Mouse (Mus musculus): ENCODE data around the gene Golph3. TPM values are rescaled to one million over a fixed set of nuclear protein-coding genes. Genes with fewer than 3 reads are reported as not detected.

Golph3 gene
- polyA plus RNA-seq, 1 experiment from 2014 or later: 85.1 TPM

- Histone ChIP-seq H3K4me2 (replicated peaks) (no peak overlapping the region), H3K27me3 (replicated peaks) (no peaks in the 10 kb centered on the region), H3K4me3 (replicated peaks) (no peak overlapping the region), H3K4me1 (replicated peaks) (no peaks in the 10 kb centered on the region), H3K9ac (no peak overlapping the region), H3K9me3 (no peaks in the 10 kb centered on the region), H3K27ac (no peak overlapping the region), H3K36me3 (peaks cover 12% of the 10 kb centered on the region; the same call in 1 of the 2 replicates)
- 94% methylated on average over 3 of the region's 3 CpGs for WGBS
- no peak for ATAC-seq
These were observed 25.7 kb downstream of the Golph3 start for GRCm38 (mm10) chr15:12346916-12347315.

DNA sequence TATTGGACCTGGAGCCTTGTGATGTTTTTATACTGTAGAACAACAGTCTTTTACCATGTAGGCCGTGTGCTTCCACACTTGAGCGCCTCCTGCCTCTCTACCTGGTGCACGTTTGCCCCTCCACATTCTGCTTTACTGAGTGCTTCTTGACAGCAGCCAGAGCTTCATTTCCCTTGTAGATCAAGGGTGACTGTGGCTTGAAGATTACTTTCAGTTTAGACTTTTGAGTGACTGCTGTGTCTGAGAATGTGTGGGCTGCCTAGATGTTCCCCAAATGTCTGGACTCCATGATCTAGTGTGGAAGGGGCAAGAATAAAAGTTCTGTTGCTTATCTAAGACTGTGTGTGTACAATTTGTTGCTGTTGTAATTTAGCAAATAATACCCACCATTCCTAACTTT, 27.7 kb downstream of the Golph3 start:
- WGBS: 89% methylated on average over 3 of the region's 3 CpGs
- no peak overlapping the region for H3K4me3 ChIP-seq (replicated peaks)
- no peak overlapping the region for H3K4me2 ChIP-seq (replicated peaks)
- H3K9me3 ChIP-seq: no peaks in the 10 kb centered on the region
- peaks cover 18% of the 10 kb centered on the region for H3K36me3 ChIP-seq
- no peak for ATAC-seq
- H3K27me3 ChIP-seq (replicated peaks): no peaks in the 10 kb centered on the region
- H3K27ac ChIP-seq: no peak overlapping the region
- no peak overlapping the region for H3K9ac ChIP-seq
- H3K4me1 ChIP-seq (replicated peaks): no peaks in the 10 kb centered on the region

DNA sequence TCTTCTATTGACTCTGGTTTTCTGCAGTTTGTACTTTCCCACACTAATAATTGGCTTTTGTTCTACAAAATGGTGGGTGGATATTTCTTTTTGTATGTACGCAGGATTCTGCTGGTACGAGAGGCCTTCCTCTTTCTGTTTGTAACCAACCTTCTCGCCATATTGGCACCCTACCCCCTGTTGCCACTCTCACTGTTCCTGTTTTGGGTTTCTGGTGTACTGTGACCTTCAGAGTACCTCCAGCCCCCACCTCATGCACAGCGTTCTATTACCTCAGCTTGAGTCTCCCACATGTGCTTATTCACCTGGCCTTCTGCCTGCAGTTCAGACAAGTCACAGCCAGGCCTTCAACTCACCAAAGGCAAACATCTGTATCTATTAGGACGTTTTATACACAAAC, 28.6 kb downstream of the Golph3 start:
- H3K9ac ChIP-seq: no peak overlapping the region
- H3K4me2 ChIP-seq (replicated peaks): no peak overlapping the region
- ATAC-seq: no peak
- H3K27me3 ChIP-seq (replicated peaks): no peaks in the 10 kb centered on the region
- H3K4me3 ChIP-seq (replicated peaks): no peak overlapping the region
- H3K36me3 ChIP-seq: peaks cover 22% of the 10 kb centered on the region
- H3K9me3 ChIP-seq: no peaks in the 10 kb centered on the region
- H3K4me1 ChIP-seq (replicated peaks): no peaks in the 10 kb centered on the region
- no peak overlapping the region for H3K27ac ChIP-seq
- WGBS: 86% methylated on average over 5 of the region's 5 CpGs

DNA sequence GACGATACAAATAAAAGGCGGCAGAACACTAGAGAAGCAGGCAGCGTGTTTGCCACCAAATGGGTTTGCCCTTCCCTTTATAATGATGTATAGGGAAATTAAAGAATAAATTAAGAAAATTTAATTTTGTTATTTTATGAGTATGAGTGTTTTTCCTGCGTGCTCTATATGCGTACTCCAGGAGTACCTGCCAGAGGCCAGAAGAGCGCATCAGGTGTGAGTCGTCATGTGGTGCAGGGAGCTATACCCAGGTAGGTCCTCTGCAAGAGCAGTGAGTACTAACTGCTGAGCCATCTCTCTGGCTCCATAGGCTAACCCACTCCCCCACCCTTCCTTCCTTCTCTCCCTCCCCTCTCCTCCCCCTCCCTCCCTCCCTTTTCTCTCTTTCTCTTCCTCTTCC, 30.2 kb downstream of the Golph3 start:
- Histone ChIP-seq H3K36me3 (peaks cover 17% of the 10 kb centered on the region), H3K27ac (no peak overlapping the region)
- 97% methylated on average over 7 of the region's 7 CpGs for WGBS

DNA sequence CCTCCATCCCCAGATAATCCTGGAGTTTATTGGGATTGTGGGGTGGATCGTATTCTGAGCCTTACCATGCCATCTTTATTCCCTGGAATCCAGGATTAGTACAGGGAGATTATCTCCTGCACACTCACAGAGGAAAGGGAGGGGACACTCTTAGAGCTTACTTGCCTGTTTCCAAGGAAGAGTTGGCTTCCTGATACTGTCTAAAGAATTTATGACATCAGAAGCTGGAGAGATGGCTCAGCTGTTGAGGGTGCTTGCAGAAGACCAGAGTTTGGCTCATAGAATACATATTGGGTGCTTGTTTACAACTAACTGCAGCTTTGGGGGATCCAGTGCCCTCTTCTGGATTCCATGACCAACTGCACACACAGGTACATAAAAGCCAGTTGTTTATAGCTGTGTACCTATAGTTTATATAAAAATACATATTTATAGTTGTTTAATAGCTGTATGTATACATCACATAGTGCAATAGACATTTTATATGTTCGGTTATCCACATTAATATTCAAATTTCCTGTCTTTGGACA, 33.1 kb downstream of the Golph3 start:
- no peak overlapping the region for H3K9ac ChIP-seq
- H3K9me3 ChIP-seq: no peaks in the 10 kb centered on the region
- H3K36me3 ChIP-seq: peaks cover 15% of the 10 kb centered on the region
- WGBS: 93% methylated on average over 2 of the region's 2 CpGs
- no peaks in the 10 kb centered on the region for H3K4me1 ChIP-seq (replicated peaks)
- H3K27ac ChIP-seq: no peak overlapping the region
- no peak for ATAC-seq
- no peaks in the 10 kb centered on the region for H3K27me3 ChIP-seq (replicated peaks)
- no peak overlapping the region for H3K4me3 ChIP-seq (replicated peaks)
- no peak overlapping the region for H3K4me2 ChIP-seq (replicated peaks)

More for the DNA sequence above, 30.2 kb downstream of the Golph3 start:
- ATAC-seq: no peak
- H3K9me3 ChIP-seq: no peaks in the 10 kb centered on the region
- no peak overlapping the region for H3K4me3 ChIP-seq (replicated peaks)
- no peaks in the 10 kb centered on the region for H3K4me1 ChIP-seq (replicated peaks)
- H3K27me3 ChIP-seq (replicated peaks): no peaks in the 10 kb centered on the region
- no peak overlapping the region for H3K4me2 ChIP-seq (replicated peaks)
- no peak overlapping the region for H3K9ac ChIP-seq

GRCm38 (mm10) chr15:12355261-12355660, 34.0 kb downstream of the Golph3 start:
- H3K4me1 ChIP-seq (replicated peaks): no peaks in the 10 kb centered on the region
- H3K27ac ChIP-seq: no peak overlapping the region
- peaks cover 12% of the 10 kb centered on the region for H3K36me3 ChIP-seq
- WGBS: 74% methylated on average over 6 of the region's 6 CpGs
- no peak overlapping the region for H3K9ac ChIP-seq
- no peaks in the 10 kb centered on the region for H3K27me3 ChIP-seq (replicated peaks)
- no peak for ATAC-seq
- H3K4me3 ChIP-seq (replicated peaks): no peak overlapping the region
- no peaks in the 10 kb centered on the region for H3K9me3 ChIP-seq
- H3K4me2 ChIP-seq (replicated peaks): no peak overlapping the region

DNA sequence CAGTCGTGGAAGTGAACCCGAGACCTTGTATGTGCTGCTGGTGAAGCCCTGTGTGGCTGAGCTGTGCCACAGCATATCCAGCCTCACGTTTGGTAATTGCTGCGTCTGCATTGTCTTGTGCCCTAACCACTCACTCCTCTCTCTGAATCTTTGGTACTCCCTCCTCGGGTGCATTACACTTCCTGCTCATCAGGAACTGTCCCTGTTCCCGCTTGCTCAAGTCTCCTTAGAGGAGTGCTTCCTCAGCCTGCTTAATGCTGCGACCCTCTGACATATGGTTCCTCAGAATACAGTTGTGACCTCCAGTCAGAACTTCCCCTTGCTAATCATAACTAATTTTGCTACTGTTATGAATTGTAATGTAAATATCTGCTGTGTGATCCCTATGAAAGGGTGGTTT, 34.7 kb downstream of the Golph3 start:
- H3K9me3 ChIP-seq: no peaks in the 10 kb centered on the region
- H3K9ac ChIP-seq: no peak overlapping the region
- no peaks in the 10 kb centered on the region for H3K27me3 ChIP-seq (replicated peaks)
- 0 out of 2 replicates have a peak overlapping the region, but pooled peaks have one; percentile 9 for H3K27ac ChIP-seq
- 63% methylated on average over 7 of the region's 7 CpGs for WGBS
- H3K36me3 ChIP-seq: peaks cover 10% of the 10 kb centered on the region
- H3K4me3 ChIP-seq (replicated peaks): no peak overlapping the region
- no peak for ATAC-seq
- no peaks in the 10 kb centered on the region for H3K4me1 ChIP-seq (replicated peaks)
- H3K4me2 ChIP-seq (replicated peaks): no peak overlapping the region

DNA sequence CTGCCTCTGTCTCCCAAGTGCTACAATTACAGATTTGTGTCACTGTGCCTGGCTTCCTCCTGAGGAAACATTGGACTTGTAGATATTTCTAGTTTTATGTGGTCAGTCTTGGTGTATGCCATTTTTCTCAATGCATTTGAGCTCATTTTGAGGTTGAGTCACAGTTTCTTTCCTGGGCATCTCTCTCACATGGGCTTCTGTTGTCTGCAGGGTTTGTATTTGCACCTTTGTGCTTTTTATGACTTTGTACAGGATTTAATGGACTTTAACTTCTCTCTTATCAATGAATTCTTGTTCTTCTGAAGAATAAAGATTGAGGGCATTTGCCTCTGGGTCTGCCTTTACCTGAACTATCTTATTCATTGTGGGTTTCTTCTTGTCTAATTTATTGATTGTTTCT, 36.2 kb downstream of the Golph3 start:
- no peaks in the 10 kb centered on the region for H3K27me3 ChIP-seq (replicated peaks)
- H3K9ac ChIP-seq: no peak overlapping the region
- no peak overlapping the region for H3K4me2 ChIP-seq (replicated peaks)
- no peak overlapping the region for H3K4me3 ChIP-seq (replicated peaks)
- H3K36me3 ChIP-seq: peaks cover 10% of the 10 kb centered on the region
- ATAC-seq: peak; percentile 62
- H3K27ac ChIP-seq: 0 out of 2 replicates have a peak overlapping the region, but pooled peaks have one; percentile 40
- H3K9me3 ChIP-seq: no peaks in the 10 kb centered on the region
- H3K4me1 ChIP-seq (replicated peaks): no peaks in the 10 kb centered on the region

DNA sequence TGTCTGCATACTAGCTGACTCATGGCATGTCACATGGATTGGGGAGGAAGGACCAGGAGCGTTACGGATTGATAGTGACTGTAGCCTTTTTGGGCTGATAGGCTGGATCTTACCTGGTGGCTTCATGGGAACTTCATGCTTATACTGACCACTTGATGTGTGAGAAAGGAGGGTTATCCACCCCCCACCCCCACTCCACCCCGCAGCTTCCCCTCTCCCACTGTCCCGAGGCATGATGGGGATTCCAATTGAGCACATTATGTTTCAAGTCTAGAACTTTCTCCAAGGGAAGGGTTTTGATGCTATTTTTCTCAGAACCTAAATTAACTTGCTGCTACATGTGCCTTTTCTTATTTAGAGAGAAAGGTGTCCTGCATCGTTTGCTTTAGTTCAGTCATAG, 37.1 kb downstream of the Golph3 start:
- H3K9me3 ChIP-seq: no peaks in the 10 kb centered on the region
- H3K9ac ChIP-seq: no peak overlapping the region
- H3K4me2 ChIP-seq (replicated peaks): no peak overlapping the region
- H3K27me3 ChIP-seq (replicated peaks): no peaks in the 10 kb centered on the region
- no peaks in the 10 kb centered on the region for H3K4me1 ChIP-seq (replicated peaks)
- H3K4me3 ChIP-seq (replicated peaks): no peak overlapping the region
- WGBS: 90% methylated on average over 5 of the region's 5 CpGs
- 0 out of 2 replicates have a peak, but pooled peaks have one; percentile 26 for ATAC-seq
- no peak overlapping the region for H3K27ac ChIP-seq
- H3K36me3 ChIP-seq: peaks cover 7% of the 10 kb centered on the region; the same call in 1 of the 2 replicates

- ATAC-seq: no peak
These were observed 39.4 kb downstream of the Golph3 start for GRCm38 (mm10) chr15:12360519-12361212.

DNA sequence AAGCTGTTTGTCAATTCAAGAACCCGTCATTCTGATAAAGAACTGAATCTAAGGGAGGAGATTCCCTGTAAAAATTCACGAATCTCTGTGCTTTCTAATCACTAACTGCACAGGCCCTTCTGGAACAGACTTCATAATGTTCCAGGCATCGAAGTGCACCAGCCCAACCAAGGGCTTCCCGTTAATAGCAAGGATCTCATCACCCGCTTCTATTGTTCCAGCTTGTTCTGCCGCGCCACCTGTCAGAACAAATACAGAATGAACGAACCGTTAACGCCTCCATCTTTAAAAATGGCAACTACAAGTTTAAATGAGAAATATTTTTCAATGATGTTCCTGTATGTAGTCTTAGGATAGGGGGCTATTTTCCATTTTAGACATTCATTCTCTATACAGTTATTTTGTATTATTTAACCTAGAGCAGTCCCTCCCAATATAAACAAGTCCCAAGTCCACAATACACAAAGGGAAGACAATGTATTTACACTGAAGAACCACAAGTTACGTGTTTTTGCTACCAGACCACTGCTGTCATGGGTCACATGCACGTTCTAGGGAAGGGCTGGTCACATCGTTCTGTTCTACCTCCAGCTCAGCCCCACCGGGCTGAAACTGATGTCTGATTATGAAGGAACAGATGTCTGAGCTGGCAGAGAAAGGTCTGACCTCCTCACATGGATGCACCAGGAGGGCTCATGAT, 40.9 kb downstream of the Golph3 start:
- Histone ChIP-seq H3K4me1 (replicated peaks) (peaks cover 8% of the 10 kb centered on the region), H3K4me3 (replicated peaks) (no peak overlapping the region), H3K9ac (no peak overlapping the region), H3K9me3 (no peaks in the 10 kb centered on the region), H3K27ac (no peak overlapping the region), H3K27me3 (replicated peaks) (no peaks in the 10 kb centered on the region), H3K4me2 (replicated peaks) (no peak overlapping the region), H3K36me3 (no peaks in the 10 kb centered on the region; the same call in 1 of the 2 replicates)
- no peak for ATAC-seq
- WGBS: 85% methylated on average over 14 of the region's 14 CpGs

More at GRCm38 (mm10) chr15:12360519-12361212, 39.4 kb downstream of the Golph3 start:
- Histone ChIP-seq H3K4me3 (replicated peaks) (no peak overlapping the region), H3K4me1 (replicated peaks) (no peaks in the 10 kb centered on the region), H3K4me2 (replicated peaks) (no peak overlapping the region), H3K27ac (no peak overlapping the region), H3K9ac (no peak overlapping the region), H3K9me3 (no peaks in the 10 kb centered on the region), H3K27me3 (replicated peaks) (no peaks in the 10 kb centered on the region), H3K36me3 (no peaks in the 10 kb centered on the region; the same call in 1 of the 2 replicates)
- 79% methylated on average over 19 of the region's 19 CpGs for WGBS

GRCm38 (mm10) chr15:12362701-12363040, 41.4 kb downstream of the Golph3 start:
- Histone ChIP-seq H3K27me3 (replicated peaks) (no peaks in the 10 kb centered on the region), H3K9me3 (no peaks in the 10 kb centered on the region), H3K27ac (no peak overlapping the region), H3K4me2 (replicated peaks) (no peak overlapping the region), H3K4me1 (replicated peaks) (peaks cover 10% of the 10 kb centered on the region), H3K9ac (no peak overlapping the region), H3K4me3 (replicated peaks) (no peak overlapping the region), H3K36me3 (no peaks in the 10 kb centered on the region; the same call in 1 of the 2 replicates)
- 88% methylated on average over 6 of the region's 6 CpGs for WGBS
- ATAC-seq: no peak

Measured in intestine, embryonic 15.5 days (tissue).